Mouse (Mus musculus) embryonic fibroblast, embryonic 13.5 days (primary cell): Measurements from ENCODE around the gene Atp11a. TPM values are rescaled to one million over a fixed set of nuclear protein-coding genes. Genes with fewer than 3 reads are reported as not detected.
A peak's percentile ranks its signal among the peaks of the same experiment; 100 is the strongest.

Experiments used
- H3K27ac ChIP-seq: 2 replicates; pipeline ENCODE4 v1.5.1; 2012; ENCODE audit warnings: low read length, control low read depth, inconsistent platforms; ENCODE audit not compliant: insufficient read depth
- H3K4me1 ChIP-seq: 2 replicates; pipeline ENCODE4 v1.6.1; 2011; ENCODE audit warnings: low read length; ENCODE audit not compliant: control insufficient read depth, insufficient read depth
- H3K4me3 ChIP-seq: 2 replicates; pipeline ENCODE4 v1.5.1; 2011; ENCODE audit warnings: mild to moderate bottlenecking, control low read depth, low read length; ENCODE audit not compliant: insufficient read depth
- CTCF ChIP-seq: IDR thresholded peaks from 2 replicates; pipeline ENCODE4 v1.5.1; 2011; ENCODE audit warnings: mild to moderate bottlenecking, control low read depth, low read length, moderate library complexity, borderline replicate concordance; ENCODE audit not compliant: insufficient read depth
- POLR2A ChIP-seq: IDR thresholded peaks from 2 replicates; pipeline ENCODE4 v1.6.1; 2011; ENCODE audit warnings: low read depth, mild to moderate bottlenecking, control low read depth, low read length, moderate library complexity
- polyA plus RNA-seq: library from polyadenylated mRNA; stranded (reverse); fragments of >200 nt; gene quantifications from 2 replicates; pipeline ENCODE4 v1.2.4, GENCODE M21; 2011; ENCODE audit warnings: low read depth; ENCODE audit not compliant: missing spikeins, insufficient read length

The Atp11a gene
- polyA plus RNA-seq, 1 experiment = 66.6 TPM

DNA sequence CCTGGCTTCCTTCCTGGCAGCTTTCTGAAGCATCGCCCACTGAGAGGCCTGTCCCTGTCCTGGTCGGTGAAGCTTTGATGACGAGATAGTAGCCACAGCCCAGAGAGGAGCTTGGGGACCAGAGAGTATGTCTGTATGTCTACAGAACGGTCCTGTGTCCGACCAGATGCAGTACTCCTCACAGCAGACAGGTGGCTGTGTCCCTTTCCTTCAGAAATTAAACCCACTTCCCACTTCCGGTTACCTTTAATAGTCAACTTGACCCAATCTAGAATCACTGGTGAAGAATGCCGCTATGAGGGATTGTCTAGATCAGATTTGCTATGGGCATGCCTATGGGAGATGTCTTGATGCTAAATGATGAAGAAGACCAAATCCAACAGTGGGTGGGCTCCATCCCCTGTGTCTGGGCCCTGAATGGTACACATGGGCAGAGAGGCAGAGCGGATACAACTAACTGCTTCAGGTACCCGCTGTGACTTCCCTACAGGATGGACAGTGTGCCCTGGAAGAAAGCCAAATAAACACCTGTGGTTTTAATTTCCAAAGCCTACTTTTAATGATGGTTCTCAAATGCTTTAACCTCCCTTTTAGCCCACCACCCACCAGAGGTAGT, 138.8 kb downstream of the Atp11a start:
- H3K27ac ChIP-seq = no peak overlapping the region
- no peaks in the 10 kb centered on the region for H3K4me1 ChIP-seq
- no peak overlapping the region for H3K4me3 ChIP-seq
- TF ChIP-seq CTCF (peak; percentile 29; the same call in 1 of the 2 replicates), POLR2A (no peak)

DNA sequence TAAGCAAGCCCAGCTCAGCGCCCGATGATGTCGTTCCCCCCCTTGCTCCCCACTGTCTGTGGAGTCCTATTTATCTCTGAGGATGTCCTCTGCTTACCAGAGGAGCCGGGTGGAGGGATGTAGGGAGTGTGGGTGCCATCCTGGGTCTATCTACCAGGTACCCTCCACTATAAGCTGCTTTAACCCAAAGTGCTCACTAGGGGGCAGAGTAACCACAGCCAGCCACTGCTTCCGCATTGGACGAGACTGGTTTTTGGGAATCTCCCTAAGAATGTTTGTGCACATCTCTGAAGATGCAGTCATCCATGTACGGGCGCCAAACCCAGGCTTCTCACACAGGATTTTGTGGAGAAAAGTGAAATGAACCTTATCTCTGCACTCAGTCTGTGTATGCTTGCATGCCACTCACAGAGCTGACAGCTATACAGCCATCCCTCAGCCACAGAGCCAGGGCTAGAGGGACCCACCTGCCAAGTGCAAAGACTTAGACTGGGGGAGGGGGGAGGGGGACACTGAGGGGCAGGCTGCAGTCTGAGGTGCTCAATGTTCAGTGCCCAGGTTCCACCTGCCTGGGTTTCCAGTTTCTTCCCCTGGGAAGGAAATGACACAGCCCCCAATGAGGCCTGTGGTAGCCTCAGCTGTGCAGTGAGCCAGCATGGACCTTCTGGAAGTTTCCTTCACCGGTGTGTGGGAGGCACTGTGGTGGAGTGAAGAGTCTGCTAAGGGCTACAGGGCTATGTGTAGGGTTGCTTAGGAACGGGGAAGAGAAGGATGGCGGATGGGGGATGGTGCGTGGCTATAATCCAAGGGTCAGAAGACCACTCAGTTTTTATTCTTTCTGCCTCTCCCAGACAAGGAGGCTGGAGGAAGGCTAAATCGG, 139.9 kb downstream of the Atp11a start:
- no peak overlapping the region for H3K4me3 ChIP-seq
- no peak overlapping the region for H3K27ac ChIP-seq
- TF ChIP-seq CTCF = peak; percentile 52; the same call in 1 of the 2 replicates
- TF ChIP-seq POLR2A = no peak
- H3K4me1 ChIP-seq = no peaks in the 10 kb centered on the region

DNA sequence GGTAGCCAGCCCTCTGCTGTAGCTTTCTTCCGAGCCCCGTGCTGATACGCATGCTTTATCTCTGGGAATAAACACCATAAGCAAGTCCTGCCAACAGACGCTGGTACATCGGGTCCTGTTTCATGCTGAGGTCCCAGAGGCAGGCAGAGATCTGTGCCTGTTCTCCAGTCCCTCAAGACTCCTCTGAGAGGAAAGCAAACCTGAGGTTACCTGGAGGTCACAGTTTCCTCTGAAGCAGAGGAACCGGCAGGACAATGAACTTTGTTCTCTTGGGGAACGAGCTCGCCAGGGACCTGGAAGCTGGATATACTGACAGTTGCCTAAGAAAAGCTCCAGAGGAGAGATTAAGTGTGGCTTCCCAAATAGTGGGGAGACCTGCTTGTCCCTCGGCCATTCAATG, 141.0 kb downstream of the Atp11a start:
- Histone ChIP-seq H3K4me3 (no peak overlapping the region), H3K27ac (no peak overlapping the region), H3K4me1 (peaks cover 2% of the 10 kb centered on the region; the same call in 1 of the 2 replicates)
- no peak for TF ChIP-seq CTCF
- no peak for TF ChIP-seq POLR2A

DNA sequence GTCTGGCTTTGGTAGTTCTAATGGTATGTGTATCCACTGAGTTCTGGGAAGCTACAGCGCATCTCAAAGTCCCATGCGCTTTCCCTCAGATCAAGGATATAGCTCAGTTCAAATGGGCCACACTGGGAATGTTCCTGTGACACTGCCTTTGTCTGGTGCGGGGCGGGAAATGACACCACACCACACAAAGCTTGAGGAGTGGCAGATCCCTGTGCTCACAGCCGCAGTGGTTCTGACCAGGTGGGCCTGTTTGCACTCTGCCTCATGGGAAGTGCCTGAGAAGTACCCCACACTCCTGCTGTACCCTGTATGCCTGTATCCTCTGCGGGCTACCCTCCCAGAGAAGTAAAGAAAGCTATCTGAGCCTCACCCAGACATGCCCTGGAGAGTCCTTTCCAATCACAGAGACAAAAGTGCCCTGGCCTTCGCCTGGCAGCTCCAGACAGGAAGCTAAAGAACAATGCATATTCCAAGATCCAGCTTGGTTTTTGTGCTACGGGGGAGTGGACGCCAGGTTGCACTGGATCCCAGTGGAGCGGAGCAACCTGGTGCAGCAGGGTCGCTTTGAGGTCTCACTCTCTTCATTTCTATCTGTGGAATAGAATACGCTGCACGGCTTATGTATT, 147.1 kb downstream of the Atp11a start:
- Histone ChIP-seq H3K27ac (no peak overlapping the region), H3K4me3 (no peak overlapping the region), H3K4me1 (peaks cover 9% of the 10 kb centered on the region; the same call in 1 of the 2 replicates)
- TF ChIP-seq POLR2A = no peak
- TF ChIP-seq CTCF = no peak

GRCm38 (mm10) chr8:12905122-12905521, 148.3 kb downstream of the Atp11a start:
- H3K27ac ChIP-seq = no peak overlapping the region
- TF ChIP-seq POLR2A = no peak
- peaks cover 9% of the 10 kb centered on the region; the same call in 1 of the 2 replicates for H3K4me1 ChIP-seq
- no peak overlapping the region for H3K4me3 ChIP-seq

DNA sequence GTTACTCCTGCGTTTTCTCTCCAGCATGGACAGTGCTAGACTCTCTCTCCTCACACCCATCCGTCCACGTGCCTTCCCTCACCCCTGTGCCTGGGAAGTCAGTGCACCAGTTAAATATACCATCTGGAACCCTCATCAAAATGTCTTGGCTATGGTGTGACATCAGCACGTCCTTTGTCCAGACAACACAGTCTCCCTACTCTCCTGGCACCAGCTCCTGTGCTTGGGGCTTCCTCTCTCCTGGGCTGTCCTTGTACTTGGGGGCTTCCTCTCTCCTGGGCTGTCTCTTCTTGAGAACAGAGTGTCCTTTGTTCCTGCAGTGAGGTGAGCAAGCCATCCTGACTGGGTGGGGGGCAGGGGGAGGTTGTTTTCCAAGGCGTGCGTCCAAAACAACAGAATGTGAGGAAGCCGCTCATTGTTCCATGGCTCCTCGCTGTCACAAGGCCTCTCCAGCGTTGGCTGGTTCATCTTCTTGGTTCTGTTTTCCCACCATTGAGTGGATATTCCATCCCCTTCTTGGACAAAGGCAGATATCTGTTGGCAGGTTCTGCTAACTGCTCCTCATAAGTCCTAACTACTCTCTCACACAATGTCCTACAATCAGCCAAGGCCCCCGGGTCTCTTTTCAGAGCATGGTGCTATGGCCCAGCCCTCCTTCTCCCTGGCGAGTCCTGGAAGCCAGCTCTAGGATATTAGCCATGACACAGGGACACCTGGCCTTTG, 148.9 kb downstream of the Atp11a start:
- Histone ChIP-seq H3K4me3 (no peak overlapping the region), H3K4me1 (peaks cover 9% of the 10 kb centered on the region; the same call in 1 of the 2 replicates), H3K27ac (no peak overlapping the region)
- no peak for TF ChIP-seq POLR2A
- TF ChIP-seq CTCF = no peak

DNA sequence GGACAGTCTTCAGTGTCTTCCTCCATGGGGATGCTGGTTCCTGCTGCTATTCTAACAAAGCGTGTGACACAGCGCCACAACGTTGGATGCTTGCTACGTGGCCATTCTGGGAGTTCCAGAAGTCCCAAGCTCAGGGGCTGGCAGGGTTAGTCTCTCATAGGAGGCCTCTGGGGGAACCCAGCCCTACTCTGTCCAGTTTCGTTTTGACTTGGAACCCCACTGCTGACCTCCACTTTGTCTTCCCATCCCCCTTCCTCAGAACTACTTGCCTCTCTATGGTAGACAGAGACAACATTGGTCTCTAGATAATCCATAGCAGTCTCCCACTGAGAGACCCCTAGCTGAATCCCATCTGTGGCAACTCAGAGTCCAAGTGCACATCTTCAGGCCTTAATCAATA, 149.8 kb downstream of the Atp11a start:
- no peak overlapping the region for H3K27ac ChIP-seq
- H3K4me3 ChIP-seq = no peak overlapping the region
- no peak for TF ChIP-seq CTCF
- no peak for TF ChIP-seq POLR2A
- H3K4me1 ChIP-seq = peaks cover 9% of the 10 kb centered on the region; the same call in 1 of the 2 replicates

- TF ChIP-seq CTCF = no peak
- no peak for TF ChIP-seq POLR2A
- peaks cover 7% of the 10 kb centered on the region; the same call in 1 of the 2 replicates for H3K4me1 ChIP-seq
- no peak overlapping the region for H3K27ac ChIP-seq
- H3K4me3 ChIP-seq = no peak overlapping the region
Observed at GRCm38 (mm10) chr8:12907730-12908129, 150.9 kb downstream of the Atp11a start.

- Histone ChIP-seq H3K4me3 (no peak overlapping the region), H3K4me1 (no peaks in the 10 kb centered on the region), H3K27ac (no peak overlapping the region)
- TF ChIP-seq POLR2A (no peak), CTCF (no peak)
Observed at GRCm38 (mm10) chr8:12912011-12912410, 155.2 kb downstream of the Atp11a start.
